Mouse (Mus musculus) bone marrow, adult 2 months (tissue): Measurements from ENCODE around the gene Dnajb13. TPM values are rescaled to one million over a fixed set of nuclear protein-coding genes. Genes with fewer than 3 reads are reported as not detected.

ENCODE experiments used
- H3K27ac ChIP-seq: fragments of 200-500 bp; 2 replicates; pipeline ENCODE4 v1.5.1; 2012; ENCODE audit warnings: low read depth, mild to moderate bottlenecking, control low read depth, inconsistent platforms, low read length; ENCODE audit not compliant: control insufficient read depth, poor library complexity, insufficient read depth
- H3K4me1 ChIP-seq: fragments of 200-500 bp; 2 replicates; pipeline ENCODE4 v1.6.1; 2011; ENCODE audit warnings: low read length; ENCODE audit not compliant: control insufficient read depth, insufficient read depth
- H3K4me3 ChIP-seq: fragments of 200-500 bp; replicated peaks from 2 replicates; pipeline ENCODE3; 2011; ENCODE audit warnings: mild to moderate bottlenecking, low read depth, low read length, control low read depth; ENCODE audit not compliant: control insufficient read depth
- CTCF ChIP-seq: fragments of 200-500 bp; IDR thresholded peaks from 2 replicates; pipeline ENCODE4 v1.5.1; 2011; ENCODE audit warnings: low read length, control low read depth; ENCODE audit not compliant: control insufficient read depth, insufficient read depth
- POLR2A ChIP-seq: fragments of 200-500 bp; IDR thresholded peaks from 2 replicates; pipeline ENCODE4 v1.6.1; 2011; ENCODE audit warnings: low read depth, mild to moderate bottlenecking, control low read depth, low read length, borderline replicate concordance; ENCODE audit not compliant: control insufficient read depth
- WGBS: fragments of 180-500 bp; shearing (Covaris S2); methylation state at CpG from one replicate; pipeline ENCODE4 v1.1.7; 2018; 5-methylcytosine and 5-hydroxymethylcytosine counted together
- polyA plus RNA-seq: library from polyadenylated mRNA; stranded (reverse); fragments of >200 nt; gene quantifications from 2 replicates; pipeline ENCODE4 v1.2.4, GENCODE M21; 2011; ENCODE audit warnings: low replicate concordance; ENCODE audit not compliant: missing spikeins, insufficient read depth, insufficient read length

The Dnajb13 gene
- polyA plus RNA-seq, 1 experiment, result 4.5 TPM

- H3K27ac ChIP-seq, result peak overlapping the region; percentile 89; the same call in 1 of the 2 replicates
- no peak overlapping the region for H3K4me3 ChIP-seq
- H3K4me1 ChIP-seq, result no peaks in the 10 kb centered on the region; the same call in 1 of the 2 replicates
- no peak for TF ChIP-seq CTCF
- no peak for TF ChIP-seq POLR2A
- 92% methylated on average over 10 of the region's 10 CpGs for WGBS
Measured at GRCm38 (mm10) chr7:100463757-100464156, 51.0 kb downstream of the Dnajb13 start.

- WGBS, result 64% methylated on average over 9 of the region's 9 CpGs
Measured at GRCm38 (mm10) chr7:100463194-100463593, 51.6 kb downstream of the Dnajb13 start.

GRCm38 (mm10) chr7:100461621-100462151 is 53.1 kb downstream of the Dnajb13 start:
- Histone ChIP-seq H3K27ac (peak overlapping the region; percentile 59), H3K4me3 (no peak overlapping the region), H3K4me1 (no peaks in the 10 kb centered on the region; the same call in 1 of the 2 replicates)
- no peak for TF ChIP-seq CTCF
- WGBS, result 14% methylated on average over 6 of the region's 6 CpGs

More at GRCm38 (mm10) chr7:100463194-100463593, 51.6 kb downstream of the Dnajb13 start:
- peak overlapping the region; percentile 89 for H3K27ac ChIP-seq
- no peaks in the 10 kb centered on the region; the same call in 1 of the 2 replicates for H3K4me1 ChIP-seq
- no peak overlapping the region for H3K4me3 ChIP-seq
- TF ChIP-seq POLR2A (no peak), CTCF (no peak)

- TF ChIP-seq POLR2A, result no peak
- TF ChIP-seq CTCF, result no peak
- Histone ChIP-seq H3K4me1 (no peaks in the 10 kb centered on the region; the same call in 1 of the 2 replicates), H3K4me3 (no peak overlapping the region), H3K27ac (no peak overlapping the region)
- 87% methylated on average over 3 of the region's 3 CpGs for WGBS
Measured at GRCm38 (mm10) chr7:100459862-100460261, 54.9 kb downstream of the Dnajb13 start.

GRCm38 (mm10) chr7:100458153-100458552 is 56.6 kb downstream of the Dnajb13 start:
- H3K4me3 ChIP-seq, result no peak overlapping the region
- H3K4me1 ChIP-seq, result no peaks in the 10 kb centered on the region; the same call in 1 of the 2 replicates
- WGBS, result 58% methylated on average over 1 of the region's 1 CpGs
- TF ChIP-seq CTCF, result no peak
- no peak for TF ChIP-seq POLR2A
- H3K27ac ChIP-seq, result no peak overlapping the region

Other genes starting within 250 kb of the Dnajb13 start
- not detected in 2 replicates for gene P4ha3, start 229.4 kb downstream of the Dnajb13 start, polyA plus RNA-seq
- 18.1 and 24.7 TPM in 2 replicates for gene C2cd3, start 142.7 kb downstream of the Dnajb13 start, polyA plus RNA-seq
- 19.5 and 23.6 TPM in 2 replicates for gene Ppme1, start 142.7 kb downstream of the Dnajb13 start, polyA plus RNA-seq
- 0.77 TPM in 1 of 2 replicates, not detected in the other for gene Ucp3, start 42.0 kb downstream of the Dnajb13 start, polyA plus RNA-seq
- gene Ucp2, start 21.6 kb downstream of the Dnajb13 start, polyA plus RNA-seq, result 557 and 572 TPM in 2 replicates
- gene Coa4, start 22.1 kb upstream of the Dnajb13 start, polyA plus RNA-seq, result 3.5 and 7.4 TPM in 2 replicates
- gene Rab6a, start 92.5 kb upstream of the Dnajb13 start, polyA plus RNA-seq, result 24.9 and 34.8 TPM in 2 replicates
- gene Mrpl48, start 93.3 kb upstream of the Dnajb13 start, polyA plus RNA-seq, result 23.2 and 37.9 TPM in 2 replicates
- gene Plekhb1, start 147.5 kb upstream of the Dnajb13 start, polyA plus RNA-seq, result 3.3 TPM in 1 of 2 replicates, not detected in the other
- gene Fam168a, start 191.7 kb upstream of the Dnajb13 start, polyA plus RNA-seq, result 5.0 and 11.7 TPM in 2 replicates